Mouse (Mus musculus): ENCODE measurements around the gene Epha8.

Gene Epha8

GRCm38 (mm10) chr4:136956751-136957446 lies at the start of gene Epha8:
Epha8 (minus strand) TSS chr4:136956816.
- DNase-seq: peak; percentile 52

- no peak for DNase-seq
Measured at GRCm38 (mm10) chr4:137001825-137002224, 45.2 kb upstream of the Epha8 start.

GRCm38 (mm10) chr4:137001020-137001419 lies 44.4 kb upstream of the Epha8 start:
- DNase-seq: no peak

- DNase-seq: no peak
Measured at GRCm38 (mm10) chr4:136998371-136998770, 41.8 kb upstream of the Epha8 start.

- DNase-seq: no peak
Measured at GRCm38 (mm10) chr4:136997723-136998345, 41.2 kb upstream of the Epha8 start.

DNA sequence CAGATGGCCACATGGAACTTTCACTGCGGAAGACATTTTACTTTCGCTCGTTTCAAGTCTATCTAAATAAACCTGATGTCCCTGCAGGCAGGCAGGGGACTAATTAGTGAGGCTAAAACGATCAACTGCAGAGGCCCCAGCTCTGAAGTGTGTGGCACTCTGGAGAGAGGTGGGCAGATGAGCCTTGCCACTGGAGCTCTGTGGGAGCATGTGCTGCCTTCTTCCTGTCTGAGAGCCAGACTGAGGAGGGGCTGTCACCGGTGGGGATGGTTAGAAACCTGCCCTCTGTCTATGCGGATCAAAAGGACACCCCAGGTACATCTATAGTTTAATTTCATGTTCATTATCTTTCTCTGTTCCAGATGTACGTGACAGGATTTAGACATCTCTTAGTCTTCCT lies 40.3 kb upstream of the Epha8 start:
- no peak for DNase-seq

- no peak for DNase-seq
Measured at GRCm38 (mm10) chr4:136995361-136995760, 38.7 kb upstream of the Epha8 start.

DNA sequence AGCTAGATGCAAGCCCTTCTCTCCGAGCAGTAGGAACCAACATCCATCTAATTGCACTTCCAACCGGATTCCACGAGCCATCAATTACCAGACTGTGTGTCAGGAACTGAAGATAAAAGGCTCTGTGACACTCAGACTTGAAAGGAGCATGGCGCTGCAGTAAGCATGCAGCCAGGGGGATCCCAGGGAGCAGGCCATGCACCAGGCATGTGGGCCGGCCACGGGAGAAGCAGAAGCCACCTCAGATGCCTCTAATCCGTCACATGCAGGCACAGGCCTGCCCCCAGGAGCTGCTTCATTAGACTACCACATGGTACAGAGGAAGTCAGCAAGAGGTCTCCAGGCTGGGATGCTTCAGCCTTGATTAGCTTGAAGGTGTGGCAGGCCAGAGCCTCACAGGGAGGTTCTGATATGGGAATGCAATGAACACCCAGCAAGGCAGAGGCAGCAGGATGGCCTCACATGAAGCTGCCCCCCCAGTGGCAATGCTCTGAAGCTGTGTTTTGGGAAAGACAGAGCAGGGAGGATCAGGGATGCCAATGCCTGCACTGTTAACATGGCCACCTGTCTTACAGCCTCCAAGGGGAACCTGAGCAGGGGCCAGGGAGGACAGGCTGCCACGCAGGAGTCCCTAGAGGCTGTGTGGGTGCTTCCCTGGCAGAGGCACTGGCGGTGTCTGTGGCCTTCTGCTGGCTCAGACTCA lies 25.5 kb upstream of the Epha8 start:
- no peak for DNase-seq

DNA sequence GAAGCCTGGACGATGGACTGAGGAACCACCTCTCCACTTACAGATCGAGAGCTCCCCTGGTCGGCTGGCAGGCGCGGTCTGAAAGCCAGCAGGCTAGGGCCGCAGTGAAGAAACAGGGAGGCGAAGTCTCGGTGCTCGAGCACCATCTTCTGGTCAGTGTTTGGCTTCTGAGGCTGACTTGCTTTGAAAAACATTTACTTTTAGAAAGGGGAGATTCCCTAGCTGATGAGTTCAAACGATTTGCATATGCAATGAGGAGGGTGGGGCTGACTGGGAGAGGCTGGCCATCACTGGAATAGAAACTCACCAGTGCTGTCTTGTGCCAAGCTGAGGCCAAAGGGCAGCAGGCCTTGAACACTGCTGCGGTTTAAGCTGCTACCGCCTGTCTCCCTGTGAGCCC lies 24.7 kb upstream of the Epha8 start:
- DNase-seq: peak; percentile 84

GRCm38 (mm10) chr4:136980921-136981320 lies 24.3 kb upstream of the Epha8 start:
- DNase-seq: no peak

- DNase-seq: no peak
Measured at GRCm38 (mm10) chr4:136977244-136977643, 20.6 kb upstream of the Epha8 start.

DNA sequence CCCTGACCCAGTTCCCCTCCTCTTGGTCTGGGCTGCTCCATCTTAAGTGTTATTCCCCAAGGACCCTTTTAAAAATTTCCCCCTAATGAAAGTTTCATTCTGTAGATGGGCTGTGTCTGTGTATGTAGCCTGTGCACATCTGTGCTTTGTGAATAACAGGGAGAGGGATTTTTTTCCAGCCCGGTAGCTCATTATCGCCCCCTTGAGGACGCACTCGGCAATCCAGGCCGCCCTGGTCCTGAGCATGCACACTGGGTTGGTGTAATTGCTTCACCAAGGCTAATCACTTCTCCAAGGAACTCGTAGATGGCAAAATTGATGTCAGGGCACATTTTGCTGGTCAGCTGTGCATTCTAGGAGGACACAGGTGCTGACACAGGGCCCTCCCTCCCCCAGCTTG lies 14.3 kb upstream of the Epha8 start:
- peak; percentile 58 for DNase-seq

- no peak for DNase-seq
Measured at GRCm38 (mm10) chr4:136969503-136970276, 13.1 kb upstream of the Epha8 start.

GRCm38 (mm10) chr4:136969096-136969495 lies 12.5 kb upstream of the Epha8 start:
- no peak for DNase-seq

GRCm38 (mm10) chr4:136967511-136967910 lies 10.9 kb upstream of the Epha8 start:
- no peak for DNase-seq

DNA sequence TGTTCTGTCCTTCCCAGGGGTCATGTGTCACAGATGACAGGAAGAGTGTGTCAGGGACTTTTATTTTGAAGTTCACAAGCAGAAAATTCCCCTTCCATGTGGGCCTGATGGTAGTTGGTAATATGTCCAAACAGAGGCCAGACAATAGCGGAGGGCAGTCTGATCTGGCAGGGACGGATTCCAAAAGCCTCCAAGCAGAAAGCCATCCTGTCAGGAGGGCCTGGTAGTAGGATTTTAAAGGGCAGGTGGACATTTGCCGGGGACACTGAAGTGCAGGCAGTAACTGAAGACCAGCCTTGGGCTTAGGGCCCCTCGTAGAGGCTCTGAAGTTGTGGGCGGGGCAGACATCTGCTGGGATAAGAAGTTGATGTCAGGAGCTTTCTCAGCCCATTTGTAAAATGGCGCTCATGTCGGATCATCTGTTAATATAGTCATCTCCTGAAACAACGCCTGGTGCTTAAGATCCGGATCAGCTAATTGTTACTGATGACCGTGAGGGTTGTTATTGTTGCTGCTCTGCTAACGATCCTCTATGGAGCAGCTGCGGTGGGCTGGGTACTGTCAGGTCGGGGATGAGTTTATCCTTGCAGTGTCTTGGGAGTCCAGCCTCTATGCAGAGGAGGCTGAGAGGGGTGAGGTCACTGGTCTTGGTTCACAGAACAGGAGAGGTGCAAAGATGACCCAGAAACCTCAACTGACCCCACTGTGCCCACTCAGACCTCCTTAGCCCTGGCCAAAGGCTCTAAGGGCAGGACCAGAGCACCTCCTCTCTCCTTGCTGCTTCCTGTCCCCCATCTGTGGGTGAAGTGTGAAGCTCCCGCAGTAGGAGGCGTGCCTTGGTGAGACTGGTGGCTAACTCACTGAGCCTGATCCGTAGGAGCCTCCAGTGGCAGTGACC lies 10.1 kb upstream of the Epha8 start:
- no peak for DNase-seq

- peak; percentile 72 for DNase-seq
Measured at GRCm38 (mm10) chr4:136964990-136965421, 8.4 kb upstream of the Epha8 start.

GRCm38 (mm10) chr4:136962447-136962846 lies 5.8 kb upstream of the Epha8 start:
- no peak for DNase-seq

- peak; percentile 50 for DNase-seq
Measured at GRCm38 (mm10) chr4:136961642-136962285, 5.1 kb upstream of the Epha8 start.

- DNase-seq: no peak
Measured at GRCm38 (mm10) chr4:136960581-136960980, 4.0 kb upstream of the Epha8 start.

DNA sequence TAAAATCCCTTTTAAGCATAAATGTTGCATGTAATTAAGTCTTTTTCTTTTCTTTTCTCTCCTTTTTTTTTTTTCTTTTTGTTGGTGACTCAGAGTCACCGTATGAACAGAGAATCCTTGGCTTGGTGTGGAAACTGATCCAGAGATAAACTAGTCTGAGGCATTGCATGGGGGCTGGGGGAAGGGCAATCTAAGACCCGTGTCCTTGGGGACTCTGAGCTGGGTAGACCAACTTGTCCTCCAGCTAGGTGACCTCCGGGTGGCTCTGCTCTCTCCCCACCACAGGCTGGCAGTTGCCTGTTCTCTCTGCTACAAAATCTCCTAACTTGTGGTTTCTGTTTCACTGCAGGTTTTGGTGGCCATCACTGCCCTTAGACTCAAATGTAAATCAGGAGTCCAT lies 3.5 kb upstream of the Epha8 start:
- no peak for DNase-seq

DNA sequence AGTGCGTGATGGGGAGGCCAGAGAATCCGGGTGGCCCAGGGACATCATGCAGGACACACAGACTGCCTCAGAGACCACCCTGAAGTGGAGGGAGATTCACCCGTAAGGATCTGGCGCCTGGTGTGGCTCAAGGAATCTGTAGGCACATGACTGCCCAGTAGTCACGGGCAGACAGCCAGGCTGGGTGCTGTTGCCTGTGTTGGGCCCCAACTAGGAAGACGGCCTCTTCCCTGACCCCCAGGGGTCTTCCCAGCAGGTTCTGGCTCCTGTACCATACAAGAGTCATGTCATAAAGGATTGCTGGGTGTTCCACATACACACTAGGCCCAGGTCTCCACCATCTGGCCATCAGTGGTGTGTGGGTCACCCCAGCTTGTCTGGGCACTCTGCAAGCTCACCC lies 2.1 kb downstream of the Epha8 start:
- no peak for DNase-seq

Measured in embryo, embryonic 11 days (tissue).